Mouse (Mus musculus): ENCODE measurements around the gene Fxr2.
"Not testable (repeated sequence)": the region's sequence is repeated elsewhere in the genome, so short reads cannot be mapped to it uniquely, and the experiment has no call there.

Fxr2 gene

DNA sequence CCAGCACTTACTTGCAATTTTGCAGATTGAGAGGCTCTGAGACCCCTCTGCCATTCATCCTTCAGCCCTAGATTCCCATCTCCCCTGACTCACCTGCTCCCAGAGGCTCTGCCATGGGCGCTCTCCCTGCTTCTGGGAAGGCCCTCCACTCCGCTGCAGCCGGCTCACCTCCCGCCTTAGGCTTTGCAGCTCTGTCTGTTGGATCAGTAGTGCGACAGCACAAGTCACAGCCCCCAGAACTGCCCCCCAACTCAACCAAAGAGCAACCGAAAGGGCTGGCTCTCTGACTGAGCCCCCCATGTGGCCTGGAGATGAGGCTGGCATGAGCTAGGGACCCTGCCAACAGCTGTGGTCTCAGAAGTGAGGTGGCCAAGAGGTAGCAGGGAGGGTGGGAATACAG, 52.1 kb downstream of the Fxr2 start:
- DNase-seq: no peak

- DNase-seq: peak; percentile 59 to 74
Observed at GRCm38 (mm10) chr11:69685526-69686148, 52.8 kb downstream of the Fxr2 start, which contains the start of gene Tnfsf13. TSS of gene Tnfsf13 (minus strand) at chr11:69685784.

DNA sequence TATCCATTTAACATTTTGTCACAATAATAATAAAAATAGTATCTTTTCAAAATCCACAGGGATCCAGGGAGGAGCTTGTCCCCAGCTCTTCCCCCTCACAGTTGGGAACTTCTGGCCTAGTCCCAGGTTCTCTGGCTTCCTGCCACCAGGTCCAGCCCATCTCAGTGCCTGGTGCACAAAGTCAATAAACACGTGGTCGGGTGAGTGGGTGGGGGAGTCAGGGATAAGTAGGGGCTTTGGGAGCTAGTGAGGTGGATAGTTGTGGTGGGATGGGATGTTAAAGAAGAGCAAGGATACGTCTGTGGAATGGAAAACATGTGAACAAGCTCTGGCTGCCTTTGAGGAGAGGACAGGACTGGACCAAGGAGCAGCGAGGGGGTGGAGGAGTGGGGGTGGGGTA, 53.6 kb downstream of the Fxr2 start:
- DNase-seq: peak; percentile 83 to 87

DNA sequence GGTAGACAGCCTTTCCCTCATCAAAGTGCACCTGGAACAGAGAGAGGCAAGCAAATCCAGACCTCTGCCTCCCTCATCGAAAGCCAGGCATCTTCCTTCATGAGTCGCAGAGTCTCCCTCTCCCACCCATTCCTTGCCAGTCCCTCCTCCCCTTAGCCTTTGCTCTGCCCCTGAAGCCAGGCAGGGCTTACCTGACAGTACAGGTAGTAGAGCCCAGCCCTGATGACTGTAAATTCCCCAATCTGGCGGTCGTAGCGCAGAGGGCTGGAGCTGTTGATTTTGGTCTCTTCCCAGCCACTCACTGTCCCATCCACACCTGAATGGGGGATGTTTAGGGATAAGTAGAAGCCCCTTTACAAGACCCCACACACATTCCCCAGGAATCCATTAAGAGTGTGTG, 54.3 kb downstream of the Fxr2 start:
- no peak for DNase-seq

GRCm38 (mm10) chr11:69689891-69690290, 57.1 kb downstream of the Fxr2 start:
- DNase-seq: no peak

- no peak for DNase-seq
Observed at GRCm38 (mm10) chr11:69692196-69692811, 59.5 kb downstream of the Fxr2 start.

GRCm38 (mm10) chr11:69692863-69693262, 60.1 kb downstream of the Fxr2 start:
- DNase-seq: peak in 1 of 2 experiments; percentile 61

DNA sequence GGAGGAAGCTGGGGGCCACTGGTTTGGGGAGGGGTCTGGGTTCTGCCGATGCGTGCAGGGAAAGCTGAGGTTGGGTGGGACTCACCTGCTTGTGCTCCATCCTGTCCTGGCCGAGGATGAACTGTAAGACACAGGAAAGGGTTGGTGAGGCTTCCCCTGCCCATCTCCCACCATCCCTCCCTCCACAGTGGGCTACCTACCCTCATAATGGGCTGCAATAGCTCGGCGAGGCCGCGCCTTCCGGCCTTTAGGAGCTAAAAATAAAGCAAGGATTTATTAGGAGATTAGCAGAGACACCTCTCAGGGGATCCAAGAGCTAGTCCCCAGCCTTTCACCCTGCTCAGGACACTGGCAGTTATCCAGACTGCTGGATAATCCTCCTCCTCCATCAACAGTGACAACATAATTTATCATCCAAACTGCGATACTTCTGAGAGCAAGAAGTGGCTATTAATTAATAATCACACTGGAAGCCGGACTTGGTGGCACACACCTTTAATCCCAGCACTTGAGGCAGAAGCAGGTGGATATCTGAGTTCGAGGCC, 60.7 kb downstream of the Fxr2 start:
- peak in 1 of 2 experiments; percentile 22 for DNase-seq

GRCm38 (mm10) chr11:69695046-69695360, 62.2 kb downstream of the Fxr2 start:
- no peak for DNase-seq

- DNase-seq: peak; percentile 87 to 92
Observed at GRCm38 (mm10) chr11:69695361-69696181, 62.8 kb downstream of the Fxr2 start, which contains the start of the genes Tnfsf12 and Tnfsfm13. TSS of gene Tnfsf12 (minus strand) at chr11:69695849. TSS of gene Tnfsfm13 (minus strand) at chr11:69696098.

- no peak for DNase-seq
Observed at GRCm38 (mm10) chr11:69697396-69697795, 64.6 kb downstream of the Fxr2 start.

DNA sequence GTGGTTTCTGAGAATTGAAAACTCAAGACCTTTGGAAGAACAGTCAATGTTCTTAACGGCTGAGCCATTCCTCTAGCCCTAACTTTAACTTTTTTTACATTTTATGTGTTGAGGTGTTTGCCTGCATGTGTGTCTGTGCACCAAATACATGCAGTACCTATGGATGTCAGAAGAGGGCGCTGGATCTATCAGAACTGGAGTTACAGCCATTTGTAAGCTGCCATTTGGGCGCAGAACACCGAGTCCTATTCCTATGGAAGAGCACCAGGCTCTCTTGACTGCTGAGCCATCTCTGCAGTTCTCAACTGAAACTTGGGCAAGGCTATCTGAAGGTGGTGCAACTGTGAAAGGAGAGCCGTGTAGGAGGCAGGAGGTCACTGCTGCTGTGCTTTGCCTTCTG, 65.8 kb downstream of the Fxr2 start:
- no peak for DNase-seq

- no peak for DNase-seq
Observed at GRCm38 (mm10) chr11:69699595-69699994, 66.8 kb downstream of the Fxr2 start.

DNA sequence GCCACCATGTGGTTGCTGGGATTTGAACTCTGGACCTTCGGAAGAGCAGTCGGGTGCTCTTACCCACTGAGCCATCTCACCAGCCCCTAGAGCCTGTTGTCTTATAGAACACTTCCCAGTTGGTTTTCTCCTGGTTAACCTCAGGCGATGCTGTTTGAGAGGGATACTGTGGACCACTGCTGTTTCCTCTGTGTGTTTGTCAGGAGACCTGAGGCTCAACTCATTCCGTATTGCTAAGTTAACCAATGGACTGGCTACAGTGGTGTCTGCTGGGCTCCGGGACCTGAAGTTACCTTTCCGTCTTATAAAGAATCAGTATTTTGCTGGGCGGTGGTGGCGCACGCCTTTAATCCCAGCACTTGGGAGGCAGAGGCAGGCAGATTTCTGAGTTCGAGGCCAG, 70.1 kb downstream of the Fxr2 start:
- not testable (repeated sequence) for DNase-seq
